In the genomic region with DNA sequence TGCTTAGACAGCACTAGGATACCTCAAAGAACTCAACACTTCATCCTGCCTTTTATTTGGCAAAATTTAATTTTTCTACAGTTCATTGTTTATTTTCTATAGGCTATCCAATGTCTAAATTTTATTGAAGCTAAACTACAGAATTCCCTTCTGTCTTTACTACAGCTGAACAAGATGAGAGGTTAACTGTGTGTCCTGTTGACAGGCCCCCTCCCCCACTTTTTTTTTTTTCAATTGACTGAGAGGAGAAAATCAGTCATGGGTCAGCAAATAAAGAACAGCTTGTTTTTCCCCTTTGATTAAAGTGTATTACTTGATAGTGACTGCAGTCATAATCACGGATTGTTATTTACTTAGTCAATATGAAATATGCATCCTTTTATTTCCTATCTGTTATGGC, we compare ENCODE assay signal across 24 mouse cellular contexts. TPM values are rescaled to one million over a fixed set of nuclear protein-coding genes. Genes with fewer than 3 reads are reported as not detected.
"Had no signal": no experiment of that assay in that cellular context is flagged by ENCODE, and none has a peak within 500 bp of the region (broad histone marks: within the 10 kb centered on the region; RNA-seq: fewer than 3 reads in every experiment).

No protein-coding gene starts in this region.

- ATAC-seq: liver, embryonic 12.5 days had no signal

- H3K36me3 ChIP-seq: limb, embryonic 10.5 days; limb, embryonic 13.5 days; lung, embryonic 15.5 days; midbrain, embryonic 12.5 days; neural tube, embryonic 13.5 days; stomach, embryonic 15.5 days had no signal

- H3K27me3 ChIP-seq: limb, embryonic 13.5 days; liver, embryonic 12.5 days; liver, embryonic 15.5 days; lung, embryonic 15.5 days; midbrain, embryonic 12.5 days; neural tube, embryonic 13.5 days; stomach, embryonic 15.5 days had no signal

- H3K4me2 ChIP-seq: limb, embryonic 13.5 days; liver, embryonic 12.5 days; liver, embryonic 15.5 days; lung, embryonic 15.5 days; midbrain, embryonic 12.5 days; neural tube, embryonic 13.5 days; stomach, embryonic 15.5 days had no signal

- H3K4me1 ChIP-seq: lung, embryonic 15.5 days; stomach, embryonic 15.5 days had no signal

- H3K9ac ChIP-seq: limb, embryonic 13.5 days; liver, embryonic 12.5 days; liver, embryonic 15.5 days; lung, embryonic 15.5 days; midbrain, embryonic 12.5 days; neural tube, embryonic 13.5 days; stomach, embryonic 15.5 days had no signal

- H3K9me3 ChIP-seq: limb, embryonic 10.5 days; limb, embryonic 13.5 days; liver, embryonic 12.5 days; liver, embryonic 15.5 days; lung, embryonic 15.5 days; megakaryocyte, embryonic 14.5 days; midbrain, embryonic 12.5 days; neural tube, embryonic 13.5 days; stomach, embryonic 15.5 days had no signal

- H3K4me3 ChIP-seq: limb, embryonic 10.5 days; limb, embryonic 13.5 days; liver, embryonic 12.5 days; liver, embryonic 15.5 days; lung, embryonic 15.5 days; megakaryocyte, embryonic 14.5 days; midbrain, embryonic 12.5 days; myocyte; neural tube, embryonic 13.5 days; stomach, embryonic 15.5 days had no signal

- H3K27ac ChIP-seq: limb, embryonic 10.5 days; limb, embryonic 13.5 days; liver, embryonic 12.5 days; lung, embryonic 15.5 days; midbrain, embryonic 12.5 days; neural tube, embryonic 13.5 days; stomach, embryonic 15.5 days had no signal

- DNase-seq: kidney, adult 18-20 months; kidney, adult 9 months; kidney, postnatal 14 days; kidney, postnatal 4 days; layer of hippocampus, adult 9-11 months; liver; lung, adult 18-20 months; lung, postnatal 10 days; lung, postnatal 36 days; retina, postnatal 1 day; right cerebral cortex, postnatal 25 days; spleen, adult 18-20 months; thymus, postnatal 25 days had no signal

RNA-seq across cellular contexts. Expression of gene Slc39a8, which starts 31.2 kb away (rescaled TPM):
- total RNA-seq: monocyte, adult 5-6 weeks had no signal
